24 mouse cellular contexts compared by ENCODE assay signal in genomic region chr11:19005007-19005912, GRCm38 (mm10). TPM values are rescaled to one million over a fixed set of nuclear protein-coding genes. Genes with fewer than 3 reads are reported as not detected.
DNase-seq lines count a peak whose midpoint lies in the region; ATAC-seq lines count a peak whose summit lies in the region.
"Had no signal": no experiment of that assay in that cellular context is flagged by ENCODE, and none has a peak within 500 bp of the region (broad histone marks: within the 10 kb centered on the region; RNA-seq: fewer than 3 reads in every experiment).

No protein-coding gene starts in this region.

- no peaks in the 10 kb centered on the region for H3K9me3 ChIP-seq in kidney, embryonic 15.5 days (replicated peaks)
- no peaks in the 10 kb centered on the region for H3K9me3 ChIP-seq in midbrain, embryonic 11.5 days (ENCODE audit: control insufficient read depth, low read length)
- H3K9me3 ChIP-seq in midbrain, embryonic 15.5 days = no peaks in the 10 kb centered on the region
- no peaks in the 10 kb centered on the region for H3K9me3 ChIP-seq in limb, embryonic 10.5 days (replicated peaks)
- H3K9me3 ChIP-seq in embryonic facial prominence, embryonic 10.5 days = no peaks in the 10 kb centered on the region
- H3K9me3 ChIP-seq: embryonic facial prominence, embryonic 13.5 days; forebrain, embryonic 12.5 days; heart, embryonic 10.5 days; limb, embryonic 13.5 days; liver, embryonic 12.5 days; midbrain, embryonic 13.5 days; neural tube, embryonic 12.5 days had no signal

- H3K4me1 ChIP-seq in kidney, embryonic 15.5 days = peaks cover 37% of the 10 kb centered on the region
- H3K4me1 ChIP-seq in midbrain, embryonic 11.5 days (ENCODE audit: control insufficient read depth, insufficient read depth, low read length) = peaks cover 26% of the 10 kb centered on the region
- H3K4me1 ChIP-seq in midbrain, embryonic 15.5 days = peaks cover 21% of the 10 kb centered on the region
- peaks cover 30% of the 10 kb centered on the region for H3K4me1 ChIP-seq in limb, embryonic 10.5 days
- peaks cover 29% of the 10 kb centered on the region for H3K4me1 ChIP-seq in embryonic facial prominence, embryonic 10.5 days

- no peak overlapping the region for H3K4me3 ChIP-seq in kidney, embryonic 15.5 days (replicated peaks)
- no peak overlapping the region for H3K4me3 ChIP-seq in midbrain, embryonic 11.5 days (ENCODE audit: low read depth, low read length)
- no peak overlapping the region for H3K4me3 ChIP-seq in midbrain, embryonic 15.5 days
- H3K4me3 ChIP-seq in limb, embryonic 10.5 days = no peak overlapping the region
- no peak overlapping the region for H3K4me3 ChIP-seq in embryonic facial prominence, embryonic 10.5 days
- H3K4me3 ChIP-seq: embryonic facial prominence, embryonic 13.5 days; erythroblast, embryonic 14.5 days; forebrain, embryonic 12.5 days; heart, embryonic 10.5 days; limb, embryonic 13.5 days; liver, embryonic 12.5 days; midbrain, embryonic 13.5 days; neural tube, embryonic 12.5 days had no signal

- ATAC-seq in kidney, embryonic 15.5 days (replicated peaks; ENCODE audit: low FRiP score) = no peak
- ATAC-seq in midbrain, embryonic 11.5 days (ENCODE audit: low FRiP score) = no peak
- no peak for ATAC-seq in midbrain, embryonic 15.5 days (replicated peaks)
- ATAC-seq: liver, embryonic 12.5 days; midbrain, embryonic 13.5 days had no signal

- no peak overlapping the region for H3K4me2 ChIP-seq in kidney, embryonic 15.5 days
- H3K4me2 ChIP-seq in midbrain, embryonic 11.5 days = no peak overlapping the region
- no peak overlapping the region for H3K4me2 ChIP-seq in midbrain, embryonic 15.5 days
- H3K4me2 ChIP-seq: embryonic facial prominence, embryonic 13.5 days; forebrain, embryonic 12.5 days; limb, embryonic 13.5 days; liver, embryonic 12.5 days; midbrain, embryonic 13.5 days had no signal

- H3K36me3 ChIP-seq in kidney, embryonic 15.5 days = peaks cover 27% of the 10 kb centered on the region
- H3K36me3 ChIP-seq in midbrain, embryonic 11.5 days (ENCODE audit: control insufficient read depth, insufficient read depth, low read length) = no peaks in the 10 kb centered on the region
- H3K36me3 ChIP-seq in midbrain, embryonic 15.5 days (replicated peaks) = no peaks in the 10 kb centered on the region
- H3K36me3 ChIP-seq in limb, embryonic 10.5 days = peaks cover 62% of the 10 kb centered on the region
- peaks cover 49% of the 10 kb centered on the region for H3K36me3 ChIP-seq in embryonic facial prominence, embryonic 10.5 days (replicated peaks)
- H3K36me3 ChIP-seq: forebrain, embryonic 12.5 days; limb, embryonic 13.5 days; midbrain, embryonic 13.5 days had no signal

- peaks cover 26% of the 10 kb centered on the region; the same call in 1 of the 2 replicates for H3K27me3 ChIP-seq in kidney, embryonic 15.5 days
- peaks cover 8% of the 10 kb centered on the region; the same call in 1 of the 2 replicates for H3K27me3 ChIP-seq in midbrain, embryonic 11.5 days (ENCODE audit: control insufficient read depth, insufficient read depth, low read length)
- peaks cover 7% of the 10 kb centered on the region; the same call in 1 of the 2 replicates for H3K27me3 ChIP-seq in midbrain, embryonic 15.5 days (replicated peaks)
- peaks cover 32% of the 10 kb centered on the region for H3K27me3 ChIP-seq in limb, embryonic 10.5 days (ENCODE audit: low read depth, poor library complexity, severe bottlenecking)
- peaks cover 50% of the 10 kb centered on the region for H3K27me3 ChIP-seq in embryonic facial prominence, embryonic 10.5 days (replicated peaks; ENCODE audit: low read depth, poor library complexity, severe bottlenecking)
- H3K27me3 ChIP-seq: liver, embryonic 12.5 days; neural tube, embryonic 12.5 days had no signal

- H3K27ac ChIP-seq in kidney, embryonic 15.5 days = peak overlapping the region; percentile 72
- no peak overlapping the region for H3K27ac ChIP-seq in midbrain, embryonic 11.5 days (ENCODE audit: low read depth, low read length)
- no peak overlapping the region for H3K27ac ChIP-seq in midbrain, embryonic 15.5 days
- no peak overlapping the region for H3K27ac ChIP-seq in limb, embryonic 10.5 days
- H3K27ac ChIP-seq in embryonic facial prominence, embryonic 10.5 days (replicated peaks) = no peak overlapping the region
- H3K27ac ChIP-seq: embryonic facial prominence, embryonic 13.5 days; forebrain, embryonic 12.5 days; heart, embryonic 10.5 days; limb, embryonic 13.5 days; liver, embryonic 12.5 days; midbrain, embryonic 13.5 days; neural tube, embryonic 12.5 days had no signal

- no peak overlapping the region for H3K9ac ChIP-seq in kidney, embryonic 15.5 days
- no peak overlapping the region for H3K9ac ChIP-seq in midbrain, embryonic 11.5 days (ENCODE audit: low read length)
- H3K9ac ChIP-seq in midbrain, embryonic 15.5 days = no peak overlapping the region
- H3K9ac ChIP-seq: embryonic facial prominence, embryonic 13.5 days; forebrain, embryonic 12.5 days; limb, embryonic 13.5 days; liver, embryonic 12.5 days; midbrain, embryonic 13.5 days; neural tube, embryonic 12.5 days had no signal

- 60% methylated on average over 9 of the region's 9 CpGs for WGBS in kidney, embryonic 15.5 days
- 85% methylated on average over 9 of the region's 9 CpGs for WGBS in midbrain, embryonic 11.5 days
- WGBS in midbrain, embryonic 15.5 days = 83% methylated on average over 9 of the region's 9 CpGs
- 85% methylated on average over 9 of the region's 9 CpGs for WGBS in limb, embryonic 10.5 days
- 88% methylated on average over 9 of the region's 9 CpGs for WGBS in embryonic facial prominence, embryonic 10.5 days

- DNase-seq in kidney, adult 9 months = no peak
- DNase-seq in midbrain, embryonic 11.5 days (ENCODE audit: low spot score, missing footprints) = peak; percentile 66
- peak; percentile 12 for DNase-seq in limb, embryonic 10.5 days (ENCODE audit: low spot score)
- no peak for DNase-seq in layer of hippocampus, adult 8-10 months (ENCODE audit: low spot score in 2 of 2)
- DNase-seq in embryonic facial prominence, embryonic 10.5 days (ENCODE audit: low spot score) = no peak
- DNase-seq: adrenal gland, postnatal 14 days; cerebellum, adult 2 months; cerebellum, postnatal 25 days; gastrocnemius, postnatal 36 days; kidney, adult 2 months; kidney, postnatal 25 days; lung, postnatal 10 days; right cerebral cortex, postnatal 14 days; thymus, postnatal 36 days had no signal

RNA-seq across cellular contexts. Expression of gene Meis1, which starts 13.5 kb away (rescaled TPM):
- 118 and 130 TPM in 2 replicates for polyA plus RNA-seq in kidney, embryonic 15.5 days (2015; fragmentation: Nextera tagmentation; extraction: Ambion mirVana)
- 39.4 and 39.6 TPM in 2 replicates for polyA plus RNA-seq in midbrain, embryonic 11.5 days (2014; fragmentation: Nextera tagmentation; extraction: Ambion mirVana)
- polyA plus RNA-seq in midbrain, embryonic 15.5 days (2015; fragmentation: Nextera tagmentation; extraction: Ambion mirVana) = 38.5 and 43.1 TPM in 2 replicates
- polyA plus RNA-seq in limb, embryonic 10.5 days (2016; fragmentation: Nextera tagmentation; extraction: Ambion mirVana) = 109 and 119 TPM in 2 replicates
- 1 to 10 TPM; 2.2 to 3.0 (median 2.6) TPM for total RNA-seq in layer of hippocampus, adult 8-10 months (2022)
- 73.3 and 89.6 TPM in 2 replicates for polyA plus RNA-seq in embryonic facial prominence, embryonic 10.5 days (2016; fragmentation: Nextera tagmentation; extraction: Ambion mirVana)

Comparison
In these comparisons a context has a peak if more than half of its experiments do, and no peak if none do; other contexts are left out.
1. DNase-seq: peak in midbrain, embryonic 11.5 days (single experiment) and limb, embryonic 10.5 days (single experiment); none in kidney, adult 9 months (single experiment), layer of hippocampus, adult 8-10 months (0 of 2) and embryonic facial prominence, embryonic 10.5 days (single experiment).